Mouse (Mus musculus) spleen, adult 2 months (tissue): Measurements from ENCODE around the gene Lmtk3.

Experiments
- CTCF ChIP-seq: fragments of 200-500 bp; IDR thresholded peaks from 2 replicates; pipeline ENCODE4 v1.5.1; 2011; ENCODE audit warnings: mild to moderate bottlenecking, inconsistent platforms; ENCODE audit not compliant: insufficient read depth, insufficient read length, insufficient replicate concordance; ENCODE audit errors: extremely low read depth
- POLR2A ChIP-seq: fragments of 200-500 bp; IDR thresholded peaks from 2 replicates; pipeline ENCODE4 v1.6.1; 2011; ENCODE audit warnings: low read depth, low read length, inconsistent platforms

DNA sequence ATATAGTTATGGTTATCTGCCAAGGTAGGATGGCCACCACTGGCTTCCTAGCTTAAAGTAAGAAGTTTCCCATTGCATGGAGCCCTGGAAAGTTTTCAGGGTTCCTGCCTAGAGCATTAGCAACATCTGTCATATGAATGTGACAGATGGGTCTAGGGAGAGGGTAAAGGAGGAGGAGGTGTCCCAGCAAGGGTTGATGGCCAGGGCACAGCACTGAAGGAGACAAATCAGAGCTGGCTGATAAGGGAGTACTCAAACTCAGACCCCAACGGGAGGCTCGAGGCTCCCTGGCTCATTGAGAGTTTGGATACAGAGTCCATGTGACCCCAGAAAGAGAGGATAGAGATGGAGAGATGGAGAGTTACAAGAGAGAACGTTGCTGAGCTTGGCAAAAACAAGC is 67.1 kb downstream of the Lmtk3 start:
- TF ChIP-seq CTCF (no peak), POLR2A (no peak)
